Mouse (Mus musculus) ES-Bruce4 (cell line): ENCODE results near the gene Asrgl1. TPM values are rescaled to one million over a fixed set of nuclear protein-coding genes. Genes with fewer than 3 reads are reported as not detected.
A peak's percentile ranks its signal among the peaks of the same experiment; 100 is the strongest.

ENCODE experiments used
- H3K27ac ChIP-seq: 2 replicates; pipeline ENCODE4 v1.5.1; 2012; ENCODE audit warnings: low read length, inconsistent platforms; ENCODE audit not compliant: insufficient read depth
- H3K27me3 ChIP-seq: 2 replicates; pipeline ENCODE4 v1.6.1; 2012; ENCODE audit warnings: mild to moderate bottlenecking, low read length, inconsistent platforms; ENCODE audit not compliant: control insufficient read depth, poor library complexity, insufficient read depth, severe bottlenecking
- H3K36me3 ChIP-seq: 2 replicates; pipeline ENCODE4 v1.6.1; 2012; ENCODE audit warnings: inconsistent platforms, mild to moderate bottlenecking, low read length, moderate library complexity; ENCODE audit not compliant: control insufficient read depth, poor library complexity, insufficient read depth, severe bottlenecking
- H3K4me1 ChIP-seq: one replicate; pipeline ENCODE4 v1.8.1; 2011; ENCODE audit warnings: low read length; ENCODE audit not compliant: control insufficient read depth, insufficient read depth
- H3K4me3 ChIP-seq: 2 replicates; pipeline ENCODE4 v1.5.1; 2011; ENCODE audit warnings: low read depth, mild to moderate bottlenecking, low read length
- H3K9ac ChIP-seq: 2 replicates; pipeline ENCODE4 v1.6.1; 2012; ENCODE audit warnings: low read depth, mild to moderate bottlenecking, inconsistent platforms; ENCODE audit not compliant: poor library complexity, severe bottlenecking
- H3K9me3 ChIP-seq: replicated peaks from 2 replicates; pipeline ENCODE4 v1.6.1; 2012; ENCODE audit warnings: mild to moderate bottlenecking, low read length, inconsistent platforms; ENCODE audit not compliant: control insufficient read depth, poor library complexity, insufficient read depth, severe bottlenecking
- CTCF ChIP-seq: IDR thresholded peaks from one replicate; pipeline ENCODE4 v1.8.1; 2011; ENCODE audit warnings: low read depth, low read length
- EP300 ChIP-seq: IDR thresholded peaks from 2 replicates; pipeline ENCODE4 v1.6.1; 2011; ENCODE audit warnings: low read depth, low read length; ENCODE audit not compliant: insufficient read depth
- POLR2A ChIP-seq: IDR thresholded peaks from one replicate; pipeline ENCODE4 v1.8.1; 2011; ENCODE audit warnings: low read length; ENCODE audit not compliant: insufficient read depth
- polyA plus RNA-seq: library from polyadenylated mRNA; stranded (reverse); fragments of >200 nt; gene quantifications from 2 replicates; pipeline ENCODE4 v1.2.4, GENCODE M21; 2011; ENCODE audit warnings: low read depth; ENCODE audit not compliant: missing spikeins, insufficient read depth, insufficient read length

The Asrgl1 gene
- polyA plus RNA-seq, 1 experiment: 23.3 TPM

- no peaks in the 10 kb centered on the region for H3K9me3 ChIP-seq
- H3K27me3 ChIP-seq: no peaks in the 10 kb centered on the region
- TF ChIP-seq EP300 (no peak), POLR2A (no peak), CTCF (no peak)
- H3K9ac ChIP-seq: no peak overlapping the region
- H3K4me1 ChIP-seq: no peaks in the 10 kb centered on the region
- no peak overlapping the region for H3K4me3 ChIP-seq
- no peak overlapping the region for H3K27ac ChIP-seq
- H3K36me3 ChIP-seq: peaks cover 6% of the 10 kb centered on the region
Observed at GRCm38 (mm10) chr19:9117275-9117674, 18.2 kb downstream of the Asrgl1 start.

- Histone ChIP-seq H3K4me3 (no peak overlapping the region), H3K9ac (no peak overlapping the region), H3K9me3 (no peaks in the 10 kb centered on the region), H3K27ac (no peak overlapping the region), H3K4me1 (no peaks in the 10 kb centered on the region), H3K36me3 (peaks cover 6% of the 10 kb centered on the region), H3K27me3 (no peaks in the 10 kb centered on the region)
- TF ChIP-seq POLR2A (no peak), EP300 (no peak), CTCF (no peak)
Observed at GRCm38 (mm10) chr19:9116268-9116667, 19.2 kb downstream of the Asrgl1 start.

GRCm38 (mm10) chr19:9112043-9112442 lies 23.4 kb downstream of the Asrgl1 start:
- Histone ChIP-seq H3K9me3 (no peaks in the 10 kb centered on the region), H3K27me3 (no peaks in the 10 kb centered on the region), H3K4me1 (no peaks in the 10 kb centered on the region), H3K27ac (no peak overlapping the region), H3K9ac (no peak overlapping the region), H3K36me3 (peaks cover 3% of the 10 kb centered on the region), H3K4me3 (no peak overlapping the region)
- TF ChIP-seq EP300 (no peak), CTCF (no peak), POLR2A (no peak)

GRCm38 (mm10) chr19:9110182-9110869 lies 25.1 kb downstream of the Asrgl1 start:
- TF ChIP-seq POLR2A (no peak), CTCF (no peak), EP300 (no peak)
- Histone ChIP-seq H3K9ac (no peak overlapping the region), H3K4me1 (no peaks in the 10 kb centered on the region), H3K4me3 (no peak overlapping the region), H3K27me3 (no peaks in the 10 kb centered on the region), H3K9me3 (no peaks in the 10 kb centered on the region), H3K27ac (no peak overlapping the region), H3K36me3 (peaks cover 3% of the 10 kb centered on the region)

- H3K4me3 ChIP-seq: no peak overlapping the region
- H3K27me3 ChIP-seq: no peaks in the 10 kb centered on the region
- no peak overlapping the region for H3K27ac ChIP-seq
- H3K36me3 ChIP-seq: no peaks in the 10 kb centered on the region
- TF ChIP-seq EP300: no peak
- no peak for TF ChIP-seq POLR2A
- H3K4me1 ChIP-seq: no peaks in the 10 kb centered on the region
- H3K9ac ChIP-seq: no peak overlapping the region
- peaks cover 4% of the 10 kb centered on the region; the same call in 1 of the 2 replicates for H3K9me3 ChIP-seq
Observed at GRCm38 (mm10) chr19:9108536-9108935, 26.9 kb downstream of the Asrgl1 start.

- Histone ChIP-seq H3K27ac (peak overlapping the region; percentile 84), H3K4me3 (no peak overlapping the region), H3K4me1 (no peaks in the 10 kb centered on the region), H3K9ac (no peak overlapping the region; the same call in 1 of the 2 replicates), H3K27me3 (no peaks in the 10 kb centered on the region), H3K36me3 (no peaks in the 10 kb centered on the region), H3K9me3 (peaks cover 7% of the 10 kb centered on the region; the same call in 1 of the 2 replicates)
- TF ChIP-seq POLR2A: no peak
- TF ChIP-seq EP300: no peak
- no peak for TF ChIP-seq CTCF
Observed at GRCm38 (mm10) chr19:9107379-9107755, 28.1 kb downstream of the Asrgl1 start.
